Mouse (Mus musculus) olfactory bulb, adult 2 months (tissue): Measurements from ENCODE around the gene Fam19a5. TPM values are rescaled to one million over a fixed set of nuclear protein-coding genes. Genes with fewer than 3 reads are reported as not detected.

Source experiments
- H3K27ac ChIP-seq: fragments of 200-500 bp; 2 replicates; pipeline ENCODE4 v1.5.1; 2012; ENCODE audit warnings: low read depth, low read length; ENCODE audit not compliant: insufficient read depth
- H3K4me1 ChIP-seq: fragments of 200-500 bp; 2 replicates; pipeline ENCODE4 v1.6.1; 2012; ENCODE audit warnings: low read length; ENCODE audit not compliant: control insufficient read depth, insufficient read depth
- H3K4me3 ChIP-seq: fragments of 200-500 bp; 2 replicates; pipeline ENCODE4 v1.5.1; 2012; ENCODE audit warnings: mild to moderate bottlenecking, low read depth, low read length, moderate library complexity; ENCODE audit not compliant: insufficient read depth
- CTCF ChIP-seq: fragments of 200-500 bp; IDR thresholded peaks from 2 replicates; pipeline ENCODE4 v1.5.1; 2012; ENCODE audit warnings: low read depth, mild to moderate bottlenecking, low read length, moderate library complexity; ENCODE audit not compliant: insufficient read depth
- POLR2A ChIP-seq: fragments of 200-500 bp; IDR thresholded peaks from 2 replicates; pipeline ENCODE4 v1.6.1; 2012; ENCODE audit warnings: mild to moderate bottlenecking, low read depth, low read length, moderate library complexity; ENCODE audit not compliant: insufficient read depth
- WGBS: fragments of 180-500 bp; shearing (Covaris S2); methylation state at CpG from one replicate; pipeline ENCODE4 v1.1.7; 2018; 5-methylcytosine and 5-hydroxymethylcytosine counted together
- polyA plus RNA-seq: library from polyadenylated mRNA; stranded (reverse); fragments of >200 nt; gene quantifications from 2 replicates; pipeline ENCODE4 v1.2.4, GENCODE M21; 2012; ENCODE audit warnings: low replicate concordance; ENCODE audit not compliant: missing spikeins, insufficient read depth, insufficient read length

Gene Fam19a5
- polyA plus RNA-seq, 1 experiment, result not detected

DNA sequence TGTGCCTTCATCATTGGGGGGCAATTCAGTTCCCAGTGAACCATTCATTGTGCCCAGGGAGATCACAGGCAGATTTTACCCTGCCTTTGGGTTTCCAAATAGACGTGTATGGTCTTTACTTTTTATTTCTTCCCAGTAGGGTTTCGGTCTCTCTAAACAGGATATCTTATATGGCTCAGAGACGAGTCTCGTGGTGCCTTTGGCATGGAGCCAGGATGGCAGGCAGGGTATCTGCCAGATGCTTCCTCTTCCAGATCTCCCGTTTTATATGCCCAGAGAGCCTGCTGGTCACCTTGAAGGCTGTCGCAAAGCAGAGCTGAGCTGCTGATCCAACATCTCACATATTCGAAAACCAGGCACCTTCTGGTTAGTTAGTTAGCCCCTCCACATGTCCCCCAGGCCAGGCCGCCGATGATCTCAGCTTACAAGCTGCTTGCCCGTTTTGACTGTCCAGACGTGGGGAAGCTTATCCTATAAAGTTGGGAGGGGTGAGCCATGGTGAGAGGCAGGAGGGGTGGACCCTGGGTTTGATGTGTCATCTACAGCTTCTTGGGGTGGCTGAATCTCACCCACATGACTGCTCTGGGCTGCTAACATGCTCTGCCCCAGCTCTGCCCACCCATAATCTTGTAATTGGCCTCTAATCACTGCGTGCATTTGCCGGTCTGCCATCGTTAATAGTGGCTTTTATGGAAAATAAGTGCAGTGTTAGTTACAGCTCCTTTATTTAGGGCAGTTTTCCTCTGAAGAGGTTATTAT is 154.6 kb downstream of the Fam19a5 start:
- WGBS, result 28% methylated on average over 14 of the region's 14 CpGs
- no peak for TF ChIP-seq POLR2A
- TF ChIP-seq CTCF, result no peak

DNA sequence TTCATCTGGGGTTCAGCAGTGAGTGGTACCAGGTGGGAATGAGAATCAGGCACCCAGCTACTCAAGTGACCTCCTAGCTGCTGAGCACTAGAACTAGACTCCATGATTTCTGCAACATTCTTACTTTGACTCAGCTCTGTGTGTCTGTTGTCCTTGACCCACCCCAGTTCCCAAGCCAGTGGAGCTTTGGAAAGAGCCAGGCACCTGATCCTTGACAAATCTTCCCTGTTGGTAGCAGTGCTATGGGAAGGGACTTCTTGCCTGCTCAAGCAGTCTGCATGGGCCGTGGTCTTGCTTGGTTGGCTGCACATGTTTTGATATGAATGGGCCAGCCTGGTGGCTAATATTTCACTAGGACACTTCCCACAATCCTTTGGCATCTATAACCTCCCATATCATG is 158.7 kb downstream of the Fam19a5 start:
- 100% methylated on average over 1 of the region's 1 CpGs for WGBS
- TF ChIP-seq POLR2A (no peak), CTCF (no peak)
- peaks cover 14% of the 10 kb centered on the region for H3K4me1 ChIP-seq
- no peak overlapping the region for H3K27ac ChIP-seq
- H3K4me3 ChIP-seq, result no peak overlapping the region

More for the DNA sequence above, 154.6 kb downstream of the Fam19a5 start:
- Histone ChIP-seq H3K4me1 (peaks cover 32% of the 10 kb centered on the region), H3K4me3 (no peak overlapping the region), H3K27ac (no peak overlapping the region; the same call in 1 of the 2 replicates)

DNA sequence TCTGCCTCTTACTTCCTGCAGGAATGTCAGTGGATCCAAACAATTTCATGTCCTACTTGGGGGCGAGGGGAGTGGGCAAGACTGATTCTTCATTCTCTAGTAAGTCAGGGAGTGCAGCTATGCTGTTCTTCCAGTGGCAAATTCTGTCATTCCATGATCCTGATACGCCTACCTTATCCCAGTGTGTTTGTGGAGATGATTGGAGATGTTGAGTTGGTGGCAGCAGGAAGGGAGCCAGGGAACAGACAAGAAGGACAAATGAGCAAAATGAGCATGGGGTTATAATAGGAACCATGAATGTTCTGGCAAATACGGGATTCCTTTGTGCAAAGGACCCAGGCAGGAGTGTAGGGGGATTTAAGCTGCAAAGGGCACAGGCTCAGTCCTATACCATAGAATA is 159.2 kb downstream of the Fam19a5 start:
- no peak overlapping the region for H3K27ac ChIP-seq
- 88% methylated on average over 3 of the region's 3 CpGs for WGBS

DNA sequence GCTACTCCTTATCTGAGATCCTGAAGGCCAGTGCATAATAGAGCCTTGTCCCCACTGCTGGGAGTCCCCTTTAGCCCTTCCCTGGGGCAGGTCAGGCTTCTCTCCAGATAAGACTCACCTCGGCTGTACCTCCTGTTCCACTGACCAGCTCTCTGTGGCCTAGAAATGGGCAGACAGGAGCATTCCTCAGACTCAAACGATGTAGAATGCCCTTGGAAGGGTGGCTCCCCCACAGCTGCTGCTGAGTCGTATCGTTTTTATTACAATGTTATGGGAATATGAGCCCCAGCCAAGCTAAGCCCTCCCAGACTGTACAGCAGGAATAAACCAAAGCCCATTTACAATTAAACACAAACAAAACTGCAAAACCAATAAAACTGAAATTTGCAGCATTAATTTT is 167.7 kb downstream of the Fam19a5 start:
- 45% methylated on average over 4 of the region's 4 CpGs for WGBS
- Histone ChIP-seq H3K27ac (no peak overlapping the region), H3K4me3 (no peak overlapping the region), H3K4me1 (peaks cover 19% of the 10 kb centered on the region)
- TF ChIP-seq CTCF, result no peak
- TF ChIP-seq POLR2A, result no peak

More for the DNA sequence above, 159.2 kb downstream of the Fam19a5 start:
- Histone ChIP-seq H3K4me1 (peaks cover 11% of the 10 kb centered on the region), H3K4me3 (no peak overlapping the region)
- TF ChIP-seq POLR2A (no peak), CTCF (no peak)

DNA sequence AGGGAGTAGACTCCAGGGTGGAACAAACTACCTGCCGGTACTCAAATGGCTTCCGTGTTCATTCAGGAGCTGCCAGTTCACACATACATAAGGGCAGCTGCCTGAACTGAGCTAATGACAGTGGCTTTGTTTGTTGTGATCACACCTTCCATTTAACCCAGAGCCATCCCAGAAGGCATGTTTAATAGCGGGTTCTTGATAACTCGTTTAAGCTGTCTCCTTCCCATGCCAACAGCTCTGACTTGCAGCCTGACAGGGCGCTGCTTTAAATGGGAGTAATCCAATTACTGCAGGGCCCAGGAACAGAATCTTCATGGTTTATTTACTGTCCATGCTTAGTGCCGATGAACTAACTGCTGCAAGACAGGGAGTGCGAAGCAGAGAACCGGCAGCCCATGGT is 168.1 kb downstream of the Fam19a5 start:
- no peak for TF ChIP-seq CTCF
- TF ChIP-seq POLR2A, result no peak
- H3K4me1 ChIP-seq, result peaks cover 22% of the 10 kb centered on the region
- WGBS, result 56% methylated on average over 8 of the region's 8 CpGs
- H3K27ac ChIP-seq, result no peak overlapping the region
- no peak overlapping the region for H3K4me3 ChIP-seq

DNA sequence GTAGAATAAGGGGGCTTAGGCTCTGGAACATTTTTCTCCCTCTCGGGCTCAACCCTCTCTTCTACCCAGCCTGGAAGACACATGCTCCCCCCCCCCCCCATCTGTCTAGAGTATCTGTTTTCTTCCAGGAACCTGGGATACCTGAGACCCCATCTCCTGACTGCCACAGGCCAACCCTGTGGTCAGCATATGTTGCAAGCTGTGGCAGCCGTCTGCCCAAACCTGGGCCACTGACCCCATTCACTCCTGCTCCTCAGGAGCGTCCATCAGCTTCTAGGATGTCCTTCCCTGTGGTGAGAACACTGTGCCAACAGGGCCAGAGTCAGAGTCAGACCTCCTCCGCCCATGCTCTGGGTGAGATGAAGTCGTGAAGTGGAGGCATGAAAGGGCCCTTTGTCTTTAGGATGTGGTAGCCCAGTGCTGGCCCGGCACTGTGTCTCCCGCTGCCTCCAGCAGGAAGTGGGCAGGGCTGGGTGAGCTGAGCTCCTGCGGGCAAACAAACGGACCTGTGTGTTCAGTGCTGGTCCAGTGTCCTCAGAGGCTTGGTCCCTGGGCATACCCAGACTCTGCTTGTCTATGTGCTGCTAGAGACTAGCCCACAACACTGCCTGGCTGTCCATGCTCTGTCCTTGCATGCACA is 171.1 kb downstream of the Fam19a5 start:
- WGBS, result 53% methylated on average over 9 of the region's 9 CpGs
- H3K27ac ChIP-seq, result no peak overlapping the region

DNA sequence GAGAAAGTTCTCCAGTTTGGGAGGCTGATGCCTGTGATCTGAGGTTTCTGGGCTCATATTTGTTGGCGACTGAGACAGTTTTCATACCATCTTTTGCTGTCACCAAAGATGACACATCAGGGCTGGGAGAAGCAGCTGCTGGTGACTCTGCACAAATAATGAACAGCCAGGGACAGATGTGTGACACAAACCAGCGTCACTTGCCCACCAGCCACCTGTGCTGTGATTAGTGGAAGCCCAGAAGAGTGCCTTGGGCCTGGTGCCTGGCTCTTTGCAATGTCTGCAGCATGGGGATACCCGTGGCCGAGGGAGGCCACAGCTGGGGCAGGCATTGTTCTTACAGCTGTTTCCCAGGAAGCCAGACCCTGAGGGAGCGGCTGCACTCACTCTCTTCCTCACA is 173.0 kb downstream of the Fam19a5 start:
- H3K4me1 ChIP-seq, result peaks cover 20% of the 10 kb centered on the region
- H3K27ac ChIP-seq, result no peak overlapping the region
- WGBS, result 53% methylated on average over 5 of the region's 5 CpGs
- TF ChIP-seq POLR2A (no peak), CTCF (no peak)
- H3K4me3 ChIP-seq, result no peak overlapping the region

More for the DNA sequence above, 171.1 kb downstream of the Fam19a5 start:
- peaks cover 23% of the 10 kb centered on the region for H3K4me1 ChIP-seq
- no peak overlapping the region for H3K4me3 ChIP-seq
- TF ChIP-seq CTCF, result no peak
- no peak for TF ChIP-seq POLR2A

DNA sequence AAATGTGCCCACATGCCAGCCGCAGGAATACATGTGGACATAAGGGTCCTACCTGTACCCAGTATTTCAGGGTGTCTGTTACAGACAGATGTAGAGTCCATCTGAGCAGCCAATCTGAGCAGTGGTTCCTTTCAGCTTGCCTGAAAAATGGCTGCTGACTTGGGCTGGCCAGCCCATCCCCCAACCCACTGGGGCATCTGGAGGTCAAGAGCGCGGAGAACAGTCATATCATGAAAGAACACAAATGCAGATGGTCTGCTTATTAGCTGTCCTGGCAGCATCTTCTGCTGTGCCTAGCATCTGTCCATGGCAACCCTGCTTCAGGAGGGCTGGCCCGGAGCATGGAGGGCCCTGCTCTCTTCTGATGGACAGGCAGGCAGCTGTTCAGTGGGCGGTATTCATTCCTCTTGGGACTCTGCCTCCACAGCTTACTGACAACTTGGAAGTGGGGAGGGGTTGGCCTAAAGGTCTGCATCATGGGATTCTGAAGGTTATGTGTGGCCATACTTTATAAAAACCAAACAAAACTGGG is 179.4 kb downstream of the Fam19a5 start:
- H3K27ac ChIP-seq, result no peak overlapping the region
- no peak overlapping the region for H3K4me3 ChIP-seq
- TF ChIP-seq CTCF, result no peak
- TF ChIP-seq POLR2A, result no peak
- peaks cover 4% of the 10 kb centered on the region for H3K4me1 ChIP-seq
- 86% methylated on average over 5 of the region's 5 CpGs for WGBS

DNA sequence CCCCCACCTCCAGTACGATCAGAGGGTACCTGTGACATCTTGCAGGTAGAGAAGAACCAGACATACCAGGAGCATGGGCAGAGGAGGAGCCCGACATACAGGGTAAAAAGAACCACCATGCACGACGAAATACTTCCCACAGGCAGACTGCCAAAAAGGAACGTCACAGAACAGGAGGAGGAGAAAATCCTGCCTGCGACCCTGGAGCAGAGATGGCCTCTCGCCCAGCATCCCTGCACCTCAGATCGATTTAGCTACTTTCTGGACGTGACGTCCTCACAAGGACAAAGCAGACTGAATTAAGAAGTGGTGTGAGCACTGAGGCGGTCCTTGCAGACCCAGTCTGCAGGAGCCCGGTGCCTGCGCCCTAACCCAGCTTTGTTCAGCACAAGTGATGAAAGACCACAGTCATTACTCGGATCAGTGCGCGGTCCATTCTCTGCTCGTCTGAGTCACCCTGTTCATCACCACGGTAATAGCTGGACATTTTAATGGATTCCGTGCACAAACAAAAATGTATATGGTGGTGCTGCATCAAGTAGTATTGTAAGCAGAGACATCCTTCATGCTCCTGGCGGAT is 182.6 kb downstream of the Fam19a5 start:
- Histone ChIP-seq H3K4me3 (no peak overlapping the region), H3K27ac (no peak overlapping the region), H3K4me1 (no peaks in the 10 kb centered on the region)
- 47% methylated on average over 20 of the region's 20 CpGs for WGBS
- TF ChIP-seq POLR2A, result no peak
- TF ChIP-seq CTCF, result no peak
